Mouse (Mus musculus): Measurements from ENCODE around the gene Hacd2. TPM values are rescaled to one million over a fixed set of nuclear protein-coding genes. Genes with fewer than 3 reads are reported as not detected.

Hacd2 gene
- polyA plus RNA-seq, 1 experiment, result 38.2 TPM

- Histone ChIP-seq H3K4me3 (ENCODE audit: insufficient read depth, low read length) (no peak overlapping the region), H3K4me1 (ENCODE audit: control insufficient read depth, insufficient read depth, low read length) (peaks cover 4% of the 10 kb centered on the region; the same call in 1 of the 2 replicates), H3K27ac (ENCODE audit: insufficient read depth, low read length) (no peak overlapping the region)
- TF ChIP-seq CTCF (IDR thresholded peaks at IDR 0.05; ENCODE audit: extremely low read depth, insufficient read depth, low read length), result peak; percentile 54
- no peak for TF ChIP-seq POLR2A (IDR thresholded peaks at IDR 0.05; ENCODE audit: extremely low read depth, insufficient read depth, low read length)
Observed at GRCm38 (mm10) chr16:35061017-35061416, 38.8 kb downstream of the Hacd2 start.

DNA sequence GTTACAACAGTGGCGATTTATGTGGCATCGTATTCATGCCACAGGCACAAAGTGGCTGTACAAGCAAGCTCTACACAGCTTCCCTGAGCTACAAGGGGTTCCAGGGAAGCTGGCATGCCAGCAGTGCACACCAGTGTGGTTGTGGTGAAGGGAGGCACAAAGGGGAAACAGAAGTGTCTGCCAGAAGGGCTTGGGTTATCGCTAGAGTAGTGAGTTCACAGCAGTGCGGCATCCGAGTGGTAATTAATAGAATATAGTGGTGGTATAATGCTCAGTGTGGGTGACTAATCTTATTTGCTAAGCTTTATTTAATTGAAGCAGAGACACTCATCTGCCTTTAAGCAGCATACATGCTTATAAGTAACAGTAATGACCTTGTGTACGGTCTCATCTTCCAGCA lies 43.5 kb downstream of the Hacd2 start:
- H3K4me1 ChIP-seq (ENCODE audit: control insufficient read depth, insufficient read depth, low read length), result peaks cover 2% of the 10 kb centered on the region; the same call in 1 of the 2 replicates
- TF ChIP-seq CTCF (IDR thresholded peaks at IDR 0.05; ENCODE audit: extremely low read depth, insufficient read depth, low read length) (no peak), POLR2A (IDR thresholded peaks at IDR 0.05; ENCODE audit: extremely low read depth, insufficient read depth, low read length) (no peak)
- peak overlapping the region; percentile 37; the same call in 1 of the 2 replicates for H3K27ac ChIP-seq (ENCODE audit: insufficient read depth, low read length)
- no peak overlapping the region for H3K4me3 ChIP-seq (ENCODE audit: insufficient read depth, low read length)

DNA sequence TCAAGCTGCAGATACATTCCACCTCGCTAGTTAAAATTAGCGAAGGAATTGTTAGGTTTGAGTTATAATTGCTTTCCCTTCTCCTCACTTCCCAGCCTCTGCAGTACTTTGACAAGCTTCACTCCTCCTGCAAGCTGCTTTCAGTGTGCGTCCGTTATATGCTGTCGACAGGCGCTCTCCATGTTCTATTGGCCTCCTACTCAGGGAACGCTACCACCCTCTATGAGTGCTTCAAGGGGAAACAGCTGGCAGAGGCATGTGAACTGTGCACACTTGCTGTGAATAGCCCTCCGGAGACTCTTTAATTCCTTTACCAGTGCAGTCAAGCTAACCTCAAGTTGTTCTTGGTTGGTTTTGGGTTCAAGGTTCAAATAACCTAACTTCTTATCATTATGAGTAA lies 44.9 kb downstream of the Hacd2 start:
- TF ChIP-seq CTCF (IDR thresholded peaks at IDR 0.05; ENCODE audit: extremely low read depth, insufficient read depth, low read length), result no peak
- no peak for TF ChIP-seq POLR2A (IDR thresholded peaks at IDR 0.05; ENCODE audit: extremely low read depth, insufficient read depth, low read length)
- Histone ChIP-seq H3K4me3 (ENCODE audit: insufficient read depth, low read length) (no peak overlapping the region), H3K4me1 (ENCODE audit: control insufficient read depth, insufficient read depth, low read length) (peaks cover 2% of the 10 kb centered on the region; the same call in 1 of the 2 replicates), H3K27ac (ENCODE audit: insufficient read depth, low read length) (no peak overlapping the region)

- TF ChIP-seq CTCF (IDR thresholded peaks at IDR 0.05; ENCODE audit: extremely low read depth, insufficient read depth, low read length), result no peak
- TF ChIP-seq POLR2A (IDR thresholded peaks at IDR 0.05; ENCODE audit: extremely low read depth, insufficient read depth, low read length), result no peak
- peaks cover 2% of the 10 kb centered on the region; the same call in 1 of the 2 replicates for H3K4me1 ChIP-seq (ENCODE audit: control insufficient read depth, insufficient read depth, low read length)
- no peak overlapping the region for H3K27ac ChIP-seq (ENCODE audit: insufficient read depth, low read length)
- H3K4me3 ChIP-seq (ENCODE audit: insufficient read depth, low read length), result no peak overlapping the region
Observed at GRCm38 (mm10) chr16:35067631-35068030, 45.4 kb downstream of the Hacd2 start.

GRCm38 (mm10) chr16:35068886-35069285 lies 46.7 kb downstream of the Hacd2 start:
- Histone ChIP-seq H3K4me1 (ENCODE audit: control insufficient read depth, insufficient read depth, low read length) (peaks cover 2% of the 10 kb centered on the region; the same call in 1 of the 2 replicates), H3K4me3 (ENCODE audit: insufficient read depth, low read length) (no peak overlapping the region), H3K27ac (ENCODE audit: insufficient read depth, low read length) (no peak overlapping the region)
- TF ChIP-seq CTCF (IDR thresholded peaks at IDR 0.05; ENCODE audit: extremely low read depth, insufficient read depth, low read length), result no peak
- no peak for TF ChIP-seq POLR2A (IDR thresholded peaks at IDR 0.05; ENCODE audit: extremely low read depth, insufficient read depth, low read length)

DNA sequence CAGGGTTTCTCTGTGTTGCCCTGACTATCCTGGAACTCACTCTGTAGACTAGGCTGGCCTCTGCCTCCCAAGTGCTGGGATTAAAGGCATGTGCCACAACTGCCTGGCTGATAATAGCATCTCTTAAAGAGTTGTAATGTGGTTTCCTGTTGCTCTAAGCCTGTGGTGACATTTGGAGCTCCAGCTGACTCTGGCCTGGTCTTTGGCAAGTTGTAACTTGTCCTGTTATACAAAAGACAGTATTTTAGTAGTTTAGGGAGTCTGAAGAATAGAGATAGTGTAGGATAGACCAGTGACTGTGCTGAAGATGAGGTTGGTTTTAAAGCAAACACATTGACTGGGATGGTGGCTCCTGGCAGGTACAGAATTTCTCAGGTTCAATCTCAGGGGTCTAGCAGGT lies 52.2 kb downstream of the Hacd2 start:
- no peaks in the 10 kb centered on the region; the same call in 1 of the 2 replicates for H3K4me1 ChIP-seq (ENCODE audit: control insufficient read depth, insufficient read depth, low read length)
- H3K4me3 ChIP-seq (ENCODE audit: insufficient read depth, low read length), result no peak overlapping the region
- no peak overlapping the region for H3K27ac ChIP-seq (ENCODE audit: insufficient read depth, low read length)
- no peak for TF ChIP-seq POLR2A (IDR thresholded peaks at IDR 0.05; ENCODE audit: extremely low read depth, insufficient read depth, low read length)
- no peak for TF ChIP-seq CTCF (IDR thresholded peaks at IDR 0.05; ENCODE audit: extremely low read depth, insufficient read depth, low read length)

DNA sequence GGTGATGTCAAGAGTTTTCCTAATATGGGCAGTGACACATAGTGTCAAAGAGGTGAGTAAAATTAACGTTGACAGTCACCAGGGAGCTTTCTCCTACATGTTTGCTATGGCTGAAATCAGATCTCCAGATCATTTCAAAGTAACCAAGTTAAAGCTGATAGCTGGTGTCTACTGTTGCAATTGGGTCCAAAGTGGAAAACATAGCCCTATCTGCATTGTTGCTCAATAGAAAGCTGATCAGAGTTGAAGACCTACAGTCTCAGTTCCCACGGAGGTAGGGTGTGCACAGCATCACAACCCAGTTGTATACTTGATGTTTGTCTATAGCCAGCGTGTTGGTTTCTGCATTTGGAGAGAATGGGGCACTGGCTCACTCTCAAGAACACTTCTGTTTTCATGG lies 53.4 kb downstream of the Hacd2 start:
- no peak for TF ChIP-seq POLR2A (IDR thresholded peaks at IDR 0.05; ENCODE audit: extremely low read depth, insufficient read depth, low read length)
- no peak for TF ChIP-seq CTCF (IDR thresholded peaks at IDR 0.05; ENCODE audit: extremely low read depth, insufficient read depth, low read length)
- no peak overlapping the region for H3K27ac ChIP-seq (ENCODE audit: insufficient read depth, low read length)
- no peak overlapping the region for H3K4me3 ChIP-seq (ENCODE audit: insufficient read depth, low read length)
- H3K4me1 ChIP-seq (ENCODE audit: control insufficient read depth, insufficient read depth, low read length), result no peaks in the 10 kb centered on the region; the same call in 1 of the 2 replicates

DNA sequence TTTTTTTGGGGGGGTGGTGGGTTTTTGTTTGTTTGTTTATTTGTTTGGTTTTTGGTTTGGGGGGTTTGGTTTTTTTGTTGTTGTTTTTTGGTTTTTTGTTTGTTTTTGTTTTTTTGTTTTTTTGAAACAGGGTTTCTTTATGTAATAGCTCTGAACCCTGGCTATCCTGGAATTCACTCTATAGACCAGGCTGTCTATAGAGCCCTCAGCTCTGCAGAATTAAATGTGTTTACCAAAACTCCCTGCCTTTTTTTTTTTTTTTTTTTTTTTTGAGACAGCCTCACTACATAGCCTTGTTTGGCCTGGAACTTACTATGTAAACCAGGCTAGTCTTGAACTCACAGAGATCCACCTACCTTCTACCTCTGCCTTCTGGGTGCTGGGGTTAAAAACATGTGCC lies 71.3 kb downstream of the Hacd2 start:
- no peak overlapping the region for H3K4me3 ChIP-seq (ENCODE audit: insufficient read depth, low read length)
- H3K4me1 ChIP-seq (ENCODE audit: control insufficient read depth, insufficient read depth, low read length), result peaks cover 2% of the 10 kb centered on the region; the same call in 1 of the 2 replicates
- TF ChIP-seq POLR2A (IDR thresholded peaks at IDR 0.05; ENCODE audit: extremely low read depth, insufficient read depth, low read length) (no peak), CTCF (IDR thresholded peaks at IDR 0.05; ENCODE audit: extremely low read depth, insufficient read depth, low read length) (no peak)
- H3K27ac ChIP-seq (ENCODE audit: insufficient read depth, low read length), result no peak overlapping the region

- Histone ChIP-seq H3K4me1 (ENCODE audit: control insufficient read depth, insufficient read depth, low read length) (peaks cover 2% of the 10 kb centered on the region; the same call in 1 of the 2 replicates), H3K4me3 (ENCODE audit: insufficient read depth, low read length) (no peak overlapping the region), H3K27ac (ENCODE audit: insufficient read depth, low read length) (no peak overlapping the region)
- no peak for TF ChIP-seq POLR2A (IDR thresholded peaks at IDR 0.05; ENCODE audit: extremely low read depth, insufficient read depth, low read length)
- TF ChIP-seq CTCF (IDR thresholded peaks at IDR 0.05; ENCODE audit: extremely low read depth, insufficient read depth, low read length), result no peak
Observed at GRCm38 (mm10) chr16:35097870-35098530, 75.8 kb downstream of the Hacd2 start.

GRCm38 (mm10) chr16:35101751-35102420 lies 79.7 kb downstream of the Hacd2 start:
- TF ChIP-seq POLR2A (IDR thresholded peaks at IDR 0.05; ENCODE audit: extremely low read depth, insufficient read depth, low read length), result no peak
- no peak for TF ChIP-seq CTCF (IDR thresholded peaks at IDR 0.05; ENCODE audit: extremely low read depth, insufficient read depth, low read length)
- no peak overlapping the region for H3K27ac ChIP-seq (ENCODE audit: insufficient read depth, low read length)
- no peak overlapping the region for H3K4me3 ChIP-seq (ENCODE audit: insufficient read depth, low read length)
- H3K4me1 ChIP-seq (ENCODE audit: control insufficient read depth, insufficient read depth, low read length), result no peaks in the 10 kb centered on the region

All from cortical plate, adult 2 months (tissue).